Mouse (Mus musculus): ENCODE results near the gene Zc3h18. TPM values are rescaled to one million over a fixed set of nuclear protein-coding genes. Genes with fewer than 3 reads are reported as not detected.

Zc3h18 gene
- polyA plus RNA-seq, 1 experiment from 2014 or later, result 46.8 TPM

DNA sequence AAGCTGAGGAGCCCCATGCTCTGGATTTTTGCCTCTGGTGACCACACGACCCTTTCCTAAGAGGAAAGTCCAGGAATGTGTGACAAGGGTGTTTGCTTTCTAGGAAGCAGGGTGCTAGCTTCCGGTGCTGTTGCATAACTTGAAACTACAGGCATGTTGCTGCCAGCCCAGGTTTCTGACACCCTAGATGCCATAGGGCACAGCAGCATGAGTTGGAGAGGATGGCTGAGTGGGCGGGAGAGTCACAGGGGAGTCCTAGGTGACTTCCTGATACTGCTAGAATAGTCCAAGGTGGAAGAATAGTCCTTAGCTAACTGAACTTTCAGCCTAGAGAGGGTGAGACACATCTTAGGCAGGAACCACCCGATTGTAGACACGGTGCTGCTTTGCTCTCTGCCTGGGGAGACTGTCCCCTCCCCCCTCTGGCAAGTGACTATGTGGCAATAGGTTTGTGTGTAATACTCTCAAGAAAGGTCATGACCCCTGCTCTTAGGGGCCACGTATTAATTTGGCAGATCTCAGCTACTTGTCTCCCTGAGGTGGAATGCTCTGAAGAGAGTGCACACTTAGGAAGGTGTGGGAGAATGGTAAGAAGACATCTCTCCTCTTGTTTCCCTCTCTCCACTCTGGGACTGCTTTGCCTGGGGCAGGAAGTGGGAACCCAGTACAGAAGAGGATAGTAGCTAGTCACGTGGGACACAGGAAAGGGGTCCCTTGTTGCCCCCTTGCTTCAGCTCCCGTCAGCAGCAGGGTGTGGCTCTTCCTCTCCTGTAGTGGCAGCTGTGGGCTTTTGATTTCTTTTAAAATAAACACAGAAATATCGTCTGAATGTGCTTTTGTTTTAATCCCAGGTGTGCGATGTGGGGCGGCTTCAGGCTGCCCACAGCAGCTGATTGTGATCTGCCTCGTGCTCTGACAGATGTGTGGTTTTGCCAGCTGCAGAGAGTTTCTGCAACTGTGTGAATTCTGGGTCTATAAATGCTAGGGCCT is 87.5 kb downstream of the Zc3h18 start:
- H3K27ac ChIP-seq, result no peak overlapping the region
- no peak overlapping the region for H3K9ac ChIP-seq
- peaks cover 23% of the 10 kb centered on the region for H3K4me1 ChIP-seq
- H3K4me2 ChIP-seq, result no peak overlapping the region
- no peaks in the 10 kb centered on the region for H3K9me3 ChIP-seq
- H3K4me3 ChIP-seq, result no peak overlapping the region
- H3K36me3 ChIP-seq, result peaks cover 39% of the 10 kb centered on the region
- 46% methylated on average over 12 of the region's 12 CpGs for WGBS
- peaks cover 45% of the 10 kb centered on the region for H3K27me3 ChIP-seq
- no peak for ATAC-seq (ENCODE audit: insufficient number of reproducible peaks, low FRiP score, low TSS enrichment, low read depth)

DNA sequence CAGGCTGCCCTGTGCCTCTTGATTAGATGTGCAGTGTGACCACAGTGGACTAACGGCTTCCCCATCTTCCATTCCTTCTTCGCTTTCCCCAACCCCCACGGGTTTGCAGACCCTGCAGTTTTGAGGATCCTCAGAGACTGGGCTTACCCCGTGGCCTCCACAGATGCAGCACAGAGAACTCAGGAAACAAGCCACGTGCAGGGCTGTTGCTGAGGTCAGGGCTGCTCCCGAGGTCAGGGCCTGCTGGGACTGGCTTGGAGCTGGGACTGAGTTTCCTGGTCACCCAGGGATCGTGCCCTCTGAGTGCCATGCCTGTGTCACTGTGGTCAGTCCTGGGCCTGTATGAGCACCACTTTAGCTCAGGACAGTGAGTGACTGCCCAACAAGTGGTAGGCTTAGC is 88.6 kb downstream of the Zc3h18 start:
- WGBS, result 61% methylated on average over 7 of the region's 7 CpGs
- Histone ChIP-seq H3K27ac (no peak overlapping the region), H3K27me3 (peaks cover 37% of the 10 kb centered on the region), H3K36me3 (peaks cover 50% of the 10 kb centered on the region), H3K4me3 (no peak overlapping the region), H3K9ac (no peak overlapping the region), H3K4me2 (no peak overlapping the region), H3K4me1 (peaks cover 20% of the 10 kb centered on the region), H3K9me3 (no peaks in the 10 kb centered on the region)
- ATAC-seq (ENCODE audit: insufficient number of reproducible peaks, low FRiP score, low TSS enrichment, low read depth), result no peak

Other genes with a start within 250 kb of the Zc3h18 start
- 1.1 and 1.2 TPM in 2 replicates for gene Zfpm1, start 94.5 kb upstream of the Zc3h18 start, polyA plus RNA-seq (2015; fragmentation: Nextera tagmentation; extraction: Ambion mirVana)
- 0.12 and 0.14 TPM in 2 replicates for gene Trhr2, start 15.9 kb upstream of the Zc3h18 start, polyA plus RNA-seq (2015; fragmentation: Nextera tagmentation; extraction: Ambion mirVana)
- 0.22 TPM in 1 of 2 replicates, not detected in the other for gene Il17c, start 45.4 kb downstream of the Zc3h18 start, polyA plus RNA-seq (2015; fragmentation: Nextera tagmentation; extraction: Ambion mirVana)
- gene Cyba, start 56.3 kb downstream of the Zc3h18 start, polyA plus RNA-seq (2015; fragmentation: Nextera tagmentation; extraction: Ambion mirVana), result 183 and 190 TPM in 2 replicates
- gene Mvd, start 66.8 kb downstream of the Zc3h18 start, polyA plus RNA-seq (2015; fragmentation: Nextera tagmentation; extraction: Ambion mirVana), result 36.8 and 37.3 TPM in 2 replicates
- 0.84 and 3.3 TPM in 2 replicates for gene Snai3, start 84.1 kb downstream of the Zc3h18 start, polyA plus RNA-seq (2015; fragmentation: Nextera tagmentation; extraction: Ambion mirVana)
- gene Rnf166, start 99.5 kb downstream of the Zc3h18 start, polyA plus RNA-seq (2015; fragmentation: Nextera tagmentation; extraction: Ambion mirVana), result 49.4 and 51.0 TPM in 2 replicates
- gene Ctu2, start 99.5 kb downstream of the Zc3h18 start, polyA plus RNA-seq (2015; fragmentation: Nextera tagmentation; extraction: Ambion mirVana), result 40.8 and 47.6 TPM in 2 replicates
- gene Piezo1, start 174.7 kb downstream of the Zc3h18 start, polyA plus RNA-seq (2015; fragmentation: Nextera tagmentation; extraction: Ambion mirVana), result 17.5 and 23.3 TPM in 2 replicates
- gene Cdt1, start 191.4 kb downstream of the Zc3h18 start, polyA plus RNA-seq (2015; fragmentation: Nextera tagmentation; extraction: Ambion mirVana), result 31.8 and 36.1 TPM in 2 replicates
- gene Aprt, start 200.3 kb downstream of the Zc3h18 start, polyA plus RNA-seq (2015; fragmentation: Nextera tagmentation; extraction: Ambion mirVana), result 268 and 295 TPM in 2 replicates
- gene Galns, start 234.9 kb downstream of the Zc3h18 start, polyA plus RNA-seq (2015; fragmentation: Nextera tagmentation; extraction: Ambion mirVana), result 12.0 and 16.6 TPM in 2 replicates
- gene Trappc2l, start 235.0 kb downstream of the Zc3h18 start, polyA plus RNA-seq (2015; fragmentation: Nextera tagmentation; extraction: Ambion mirVana), result 48.9 and 60.1 TPM in 2 replicates
- gene Pabpn1l, start 246.1 kb downstream of the Zc3h18 start, polyA plus RNA-seq (2015; fragmentation: Nextera tagmentation; extraction: Ambion mirVana), result not detected in 2 replicates